ENCODE assay signal across 21 mouse cellular contexts in the genomic region with DNA sequence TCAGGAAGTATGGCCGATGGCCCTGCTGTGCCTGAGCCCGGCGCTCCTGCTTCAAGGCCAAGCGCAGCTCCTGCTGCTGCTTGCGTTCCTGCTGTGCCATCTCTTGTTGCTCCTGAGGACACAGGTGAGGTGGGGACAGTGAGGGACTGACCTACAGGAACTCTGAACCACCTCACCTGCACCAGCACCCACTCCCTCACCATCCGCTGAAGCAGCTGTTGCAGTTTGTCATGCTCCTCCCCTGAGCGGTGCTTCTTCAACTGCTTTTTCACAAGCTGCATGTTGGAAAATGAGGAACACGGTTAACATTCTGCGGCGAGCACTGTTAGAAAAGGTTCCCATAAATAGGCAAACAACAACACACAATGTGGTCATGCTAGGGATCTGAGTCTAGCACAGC. TPM values are rescaled to one million over a fixed set of nuclear protein-coding genes. Genes with fewer than 3 reads are reported as not detected.
A peak's percentile ranks its signal among the peaks of the same experiment; 100 is the strongest.
DNase-seq lines count a peak whose midpoint lies in the region; ATAC-seq lines count a peak whose summit lies in the region.
"Had no signal": no experiment of that assay in that cellular context is flagged by ENCODE, and none has a peak within 500 bp of the region (broad histone marks: within the 10 kb centered on the region; RNA-seq: fewer than 3 reads in every experiment).

No protein-coding gene starts in this region.

- peaks cover 62% of the 10 kb centered on the region for H3K36me3 ChIP-seq in heart, embryonic 12.5 days
- H3K36me3 ChIP-seq in midbrain, embryonic 11.5 days (ENCODE audit: control insufficient read depth, insufficient read depth, low read length): peaks cover 20% of the 10 kb centered on the region
- peaks cover 52% of the 10 kb centered on the region for H3K36me3 ChIP-seq in midbrain, embryonic 14.5 days (ENCODE audit: control insufficient read depth, insufficient read depth, low read length)

- DNase-seq in heart, adult 11 months: peak; percentile 88
- DNase-seq in midbrain, embryonic 11.5 days (ENCODE audit: low spot score, missing footprints): peak; percentile 71
- no peak for DNase-seq in midbrain, embryonic 14.5 days
- peak; percentile 38 for DNase-seq in testis, postnatal 10 days (ENCODE audit: low spot score)
- DNase-seq in testis, postnatal 14 days (ENCODE audit: low spot score): no peak
- DNase-seq: adrenal gland, adult 2 months; adrenal gland, adult 8-10 months; adrenal gland, postnatal 10 days; adrenal gland, postnatal 14 days; adrenal gland, postnatal 25 days; adrenal gland, postnatal 36 days; B cell, adult 2 months; cerebellum, adult 11 months; cerebellum, adult 11-12 months; cerebellum, adult 18-20 months had no signal

- no peak overlapping the region for H3K9ac ChIP-seq in heart, embryonic 12.5 days
- H3K9ac ChIP-seq in midbrain, embryonic 11.5 days (ENCODE audit: low read length): no peak overlapping the region
- H3K9ac ChIP-seq in midbrain, embryonic 14.5 days (replicated peaks; ENCODE audit: low read length): no peak overlapping the region

- ATAC-seq in heart, embryonic 12.5 days (ENCODE audit: insufficient number of reproducible peaks, low FRiP score): no peak
- ATAC-seq in midbrain, embryonic 11.5 days (ENCODE audit: low FRiP score): no peak
- ATAC-seq in midbrain, embryonic 14.5 days (ENCODE audit: low FRiP score, low TSS enrichment): no peak
- ATAC-seq: activated CD4-positive, CD25-positive, alpha-beta regulatory T cell, adult 4 months; CD4-positive, CD25-positive, alpha-beta regulatory T cell, adult 4 months; Patski had no signal

- no peak overlapping the region for H3K4me3 ChIP-seq in heart, embryonic 12.5 days
- H3K4me3 ChIP-seq in midbrain, embryonic 11.5 days (ENCODE audit: low read depth, low read length): no peak overlapping the region
- H3K4me3 ChIP-seq in midbrain, embryonic 14.5 days (replicated peaks; ENCODE audit: low read depth, low read length): no peak overlapping the region

- no peaks in the 10 kb centered on the region for H3K27me3 ChIP-seq in heart, embryonic 12.5 days (replicated peaks)
- no peaks in the 10 kb centered on the region for H3K27me3 ChIP-seq in midbrain, embryonic 11.5 days (ENCODE audit: control insufficient read depth, insufficient read depth, low read length)
- no peaks in the 10 kb centered on the region for H3K27me3 ChIP-seq in midbrain, embryonic 14.5 days (ENCODE audit: control insufficient read depth, insufficient read depth, low read length)
- H3K27me3 ChIP-seq: CH12.LX, Patski had no signal

- 0 out of 2 replicates have a peak, but pooled peaks cover 5% of the 10 kb centered on the region for H3K9me3 ChIP-seq in heart, embryonic 12.5 days (replicated peaks)
- no peaks in the 10 kb centered on the region for H3K9me3 ChIP-seq in midbrain, embryonic 11.5 days (ENCODE audit: control insufficient read depth, low read length)
- H3K9me3 ChIP-seq in midbrain, embryonic 14.5 days (ENCODE audit: control insufficient read depth, low read length): no peaks in the 10 kb centered on the region
- H3K9me3 ChIP-seq: G1E had no signal

- 92% methylated on average over 10 of the region's 10 CpGs for WGBS in heart, embryonic 12.5 days
- WGBS in midbrain, embryonic 11.5 days: 97% methylated on average over 10 of the region's 10 CpGs
- WGBS in midbrain, embryonic 14.5 days: 95% methylated on average over 10 of the region's 10 CpGs

- no peak overlapping the region for H3K4me2 ChIP-seq in heart, embryonic 12.5 days
- no peak overlapping the region for H3K4me2 ChIP-seq in midbrain, embryonic 11.5 days
- no peak overlapping the region for H3K4me2 ChIP-seq in midbrain, embryonic 14.5 days (ENCODE audit: low read length)

- H3K27ac ChIP-seq in heart, embryonic 12.5 days (ENCODE audit: poor library complexity, severe bottlenecking): no peak overlapping the region
- H3K27ac ChIP-seq in midbrain, embryonic 11.5 days (ENCODE audit: low read depth, low read length): no peak overlapping the region
- H3K27ac ChIP-seq in midbrain, embryonic 14.5 days (replicated peaks; ENCODE audit: low read depth, low read length): no peak overlapping the region

- H3K4me1 ChIP-seq in heart, embryonic 12.5 days (replicated peaks): peaks cover 18% of the 10 kb centered on the region
- H3K4me1 ChIP-seq in midbrain, embryonic 11.5 days (ENCODE audit: control insufficient read depth, insufficient read depth, low read length): peaks cover 12% of the 10 kb centered on the region
- peaks cover 15% of the 10 kb centered on the region for H3K4me1 ChIP-seq in midbrain, embryonic 14.5 days (ENCODE audit: control insufficient read depth, insufficient read depth, low read length)

RNA-seq across cellular contexts. Expression of a gene that starts 4.2 kb away (rescaled TPM):
- polyA plus RNA-seq in heart, embryonic 12.5 days (2016; fragmentation: Nextera tagmentation; extraction: Ambion mirVana): 36.5 and 38.9 TPM in 2 replicates
- 53.4 and 60.0 TPM in 2 replicates for polyA plus RNA-seq in midbrain, embryonic 11.5 days (2014; fragmentation: Nextera tagmentation; extraction: Ambion mirVana)
- polyA plus RNA-seq in midbrain, embryonic 14.5 days (2014; fragmentation: Nextera tagmentation; extraction: Ambion mirVana): 35.3 and 40.5 TPM in 2 replicates

RNA-seq across cellular contexts. Expression of a gene that starts 8.7 kb away (rescaled TPM):
- 116 and 123 TPM in 2 replicates for polyA plus RNA-seq in heart, embryonic 12.5 days (2016; fragmentation: Nextera tagmentation; extraction: Ambion mirVana)
- 185 and 192 TPM in 2 replicates for polyA plus RNA-seq in midbrain, embryonic 11.5 days (2014; fragmentation: Nextera tagmentation; extraction: Ambion mirVana)
- 240 and 297 TPM in 2 replicates for polyA plus RNA-seq in midbrain, embryonic 14.5 days (2014; fragmentation: Nextera tagmentation; extraction: Ambion mirVana)

RNA-seq across cellular contexts. Expression of a gene that starts 10.8 kb away (rescaled TPM):
- polyA plus RNA-seq in heart, embryonic 12.5 days (2016; fragmentation: Nextera tagmentation; extraction: Ambion mirVana): 149 and 155 TPM in 2 replicates
- 103 and 109 TPM in 2 replicates for polyA plus RNA-seq in midbrain, embryonic 11.5 days (2014; fragmentation: Nextera tagmentation; extraction: Ambion mirVana)
- 141 and 150 TPM in 2 replicates for polyA plus RNA-seq in midbrain, embryonic 14.5 days (2014; fragmentation: Nextera tagmentation; extraction: Ambion mirVana)

RNA-seq across cellular contexts. Expression of a gene that starts 19.8 kb away (rescaled TPM):
- 48.1 and 53.1 TPM in 2 replicates for polyA plus RNA-seq in heart, embryonic 12.5 days (2016; fragmentation: Nextera tagmentation; extraction: Ambion mirVana)
- polyA plus RNA-seq in midbrain, embryonic 11.5 days (2014; fragmentation: Nextera tagmentation; extraction: Ambion mirVana): 26.2 and 26.8 TPM in 2 replicates
- polyA plus RNA-seq in midbrain, embryonic 14.5 days (2014; fragmentation: Nextera tagmentation; extraction: Ambion mirVana): 32.3 and 32.9 TPM in 2 replicates

RNA-seq across cellular contexts. Expression of a gene that starts 23.9 kb away (rescaled TPM):
- 90.9 and 99.0 TPM in 2 replicates for polyA plus RNA-seq in heart, embryonic 12.5 days (2016; fragmentation: Nextera tagmentation; extraction: Ambion mirVana)
- 97.8 and 100 TPM in 2 replicates for polyA plus RNA-seq in midbrain, embryonic 11.5 days (2014; fragmentation: Nextera tagmentation; extraction: Ambion mirVana)
- polyA plus RNA-seq in midbrain, embryonic 14.5 days (2014; fragmentation: Nextera tagmentation; extraction: Ambion mirVana): 73.2 and 78.0 TPM in 2 replicates

Comparison
In these comparisons a context has a peak if more than half of its experiments do, and no peak if none do; other contexts are left out.
1. DNase-seq: peak in heart, adult 11 months (single experiment), midbrain, embryonic 11.5 days (single experiment) and testis, postnatal 10 days (single experiment); none in midbrain, embryonic 14.5 days (single experiment) and testis, postnatal 14 days (single experiment).